Mouse (Mus musculus) cerebellum, postnatal 4 days (tissue): ENCODE data around the gene Poldip2.
"Not testable (repeated sequence)": the region's sequence is repeated elsewhere in the genome, so short reads cannot be mapped to it uniquely, and the experiment has no call there.

Experiments used
- DNase-seq, 2 experiments: peaks; one replicate each; pipeline ENCODE4 v3.0.0; 2022; ENCODE audit warnings: low spot score in 2 of 2, mixed read lengths in 1 of 2

Poldip2 gene

DNA sequence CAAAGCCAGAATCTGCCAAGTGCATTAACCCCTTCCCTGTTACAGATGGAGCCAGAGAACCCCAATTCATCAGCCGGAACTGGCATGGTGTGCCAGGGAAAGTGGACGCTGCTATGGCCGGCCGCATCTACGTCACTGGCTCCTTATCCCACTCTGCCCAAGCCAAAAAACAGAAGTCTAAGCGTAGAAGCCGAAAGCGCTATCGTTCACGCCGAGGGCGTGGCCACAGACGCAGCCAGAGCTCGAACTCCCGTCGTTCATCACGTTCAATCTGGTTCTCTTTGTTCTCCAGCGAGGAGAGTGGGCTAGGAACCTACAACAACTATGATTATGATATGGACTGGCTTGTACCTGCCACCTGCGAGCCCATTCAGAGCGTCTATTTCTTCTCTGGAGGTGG, 10.5 kb upstream of the Poldip2 start:
- no peak for DNase-seq

DNA sequence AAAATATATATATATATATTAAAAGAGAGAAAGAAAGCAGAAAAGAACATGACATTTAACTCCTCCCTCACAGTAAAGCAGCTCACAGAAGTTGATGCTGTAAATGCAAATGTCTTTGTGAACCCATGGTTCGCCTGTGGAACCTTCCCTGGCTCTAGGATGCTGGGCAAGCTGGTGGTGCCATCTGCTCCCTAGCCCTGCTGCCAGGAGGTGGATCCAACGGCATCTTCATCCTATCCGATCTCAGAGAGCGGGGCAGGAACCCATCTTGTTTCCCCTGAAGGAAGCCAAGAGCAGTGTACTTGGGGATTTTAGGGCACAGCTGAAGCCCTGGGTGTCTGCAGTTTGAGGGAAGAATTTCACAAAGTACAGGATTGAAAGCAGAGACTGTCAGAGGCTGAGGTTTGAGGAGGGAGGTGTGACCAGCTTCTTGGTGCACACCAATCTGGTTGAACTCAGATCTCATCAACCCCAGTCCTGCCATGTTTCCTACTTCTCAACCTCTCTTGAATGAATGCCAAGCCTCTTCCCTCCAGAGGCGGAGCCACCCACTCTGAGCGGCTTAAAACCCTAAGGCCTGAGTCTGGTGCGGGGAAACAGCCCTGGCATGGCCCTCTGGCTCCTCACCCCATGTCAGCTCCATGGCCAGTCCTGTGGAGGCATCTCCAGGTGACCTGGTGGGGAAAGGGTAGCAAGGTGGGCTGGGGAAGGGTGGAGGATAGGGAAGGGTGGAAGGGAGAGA, 8.9 kb upstream of the Poldip2 start, which contains the start of gene Sebox:
TSS of gene Sebox (plus strand) at position 539 of the 742 bp plus-strand sequence.
- DNase-seq, result peak in 1 of 2 experiments; percentile 56

DNA sequence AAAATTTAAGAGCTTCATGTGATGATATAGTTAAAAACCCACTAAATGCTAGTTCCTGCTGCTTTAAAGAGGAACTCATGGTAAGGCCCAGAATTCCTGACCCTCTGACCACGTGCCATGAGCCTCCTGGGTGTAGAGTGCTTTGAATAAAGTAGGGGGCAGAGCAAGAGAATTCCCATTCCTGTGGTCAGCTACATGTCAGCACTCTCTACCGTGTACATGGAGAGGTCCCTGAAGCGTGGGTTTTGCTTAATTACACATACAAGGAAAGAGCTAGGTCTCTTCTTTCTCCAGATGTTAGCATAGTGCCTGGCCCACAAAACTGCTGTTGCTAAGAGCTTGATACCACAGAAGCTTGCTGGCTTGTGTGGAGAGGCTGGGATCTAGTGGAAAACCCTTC, 6.6 kb upstream of the Poldip2 start:
- DNase-seq, result no peak

DNA sequence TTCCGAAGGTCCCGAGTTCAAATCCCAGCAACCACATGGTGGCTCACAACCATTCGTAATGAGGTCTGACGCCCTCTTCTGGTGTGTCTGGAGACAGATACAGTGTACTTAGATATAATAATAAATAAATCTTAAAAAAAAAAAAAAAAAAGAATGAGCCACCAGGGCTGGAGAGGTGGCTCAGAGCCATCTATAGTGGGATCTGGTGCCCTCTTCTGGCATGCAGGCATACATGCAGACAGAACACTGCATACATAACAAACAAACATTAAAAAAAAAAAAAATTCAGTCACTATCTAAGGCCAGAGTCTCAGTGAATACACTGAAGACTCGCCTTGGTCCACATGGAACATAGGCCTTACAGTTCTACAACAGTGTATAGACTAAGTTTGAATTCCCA, 2.8 kb upstream of the Poldip2 start:
- DNase-seq, result peak in 1 of 2 experiments; percentile 32

DNA sequence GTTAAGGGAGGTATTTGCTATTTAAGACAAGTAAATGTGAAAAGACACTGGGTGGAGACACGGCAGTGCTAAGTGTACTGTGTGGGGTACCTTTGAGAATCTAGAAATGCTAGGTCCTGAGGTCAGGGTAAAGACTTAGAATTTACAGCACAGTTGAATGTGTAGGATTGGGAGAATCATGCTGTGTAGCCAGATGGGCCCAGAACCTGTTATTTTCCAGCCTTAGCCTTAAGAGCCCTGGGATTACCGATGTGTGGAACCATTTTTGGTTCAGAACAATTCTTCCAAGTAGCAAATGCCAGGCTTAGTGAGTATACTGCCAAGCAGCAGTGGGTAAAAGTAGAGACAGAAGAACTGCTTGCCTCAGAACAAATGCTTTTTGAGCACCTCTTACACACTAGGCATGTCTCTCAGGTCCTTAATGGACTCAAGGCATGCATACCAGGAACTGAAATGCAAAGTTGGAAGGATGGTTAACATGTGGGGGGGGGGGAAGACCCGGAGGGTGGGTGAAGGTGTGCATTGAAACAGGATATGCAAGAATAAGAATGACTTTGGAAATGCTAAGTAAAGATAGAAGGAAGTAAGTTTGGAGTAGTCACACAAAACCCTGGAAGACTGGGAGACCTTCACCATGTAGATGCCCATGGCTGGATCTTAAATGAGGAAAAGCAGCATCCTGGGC, 1.3 kb downstream of the Poldip2 start:
- no peak for DNase-seq

DNA sequence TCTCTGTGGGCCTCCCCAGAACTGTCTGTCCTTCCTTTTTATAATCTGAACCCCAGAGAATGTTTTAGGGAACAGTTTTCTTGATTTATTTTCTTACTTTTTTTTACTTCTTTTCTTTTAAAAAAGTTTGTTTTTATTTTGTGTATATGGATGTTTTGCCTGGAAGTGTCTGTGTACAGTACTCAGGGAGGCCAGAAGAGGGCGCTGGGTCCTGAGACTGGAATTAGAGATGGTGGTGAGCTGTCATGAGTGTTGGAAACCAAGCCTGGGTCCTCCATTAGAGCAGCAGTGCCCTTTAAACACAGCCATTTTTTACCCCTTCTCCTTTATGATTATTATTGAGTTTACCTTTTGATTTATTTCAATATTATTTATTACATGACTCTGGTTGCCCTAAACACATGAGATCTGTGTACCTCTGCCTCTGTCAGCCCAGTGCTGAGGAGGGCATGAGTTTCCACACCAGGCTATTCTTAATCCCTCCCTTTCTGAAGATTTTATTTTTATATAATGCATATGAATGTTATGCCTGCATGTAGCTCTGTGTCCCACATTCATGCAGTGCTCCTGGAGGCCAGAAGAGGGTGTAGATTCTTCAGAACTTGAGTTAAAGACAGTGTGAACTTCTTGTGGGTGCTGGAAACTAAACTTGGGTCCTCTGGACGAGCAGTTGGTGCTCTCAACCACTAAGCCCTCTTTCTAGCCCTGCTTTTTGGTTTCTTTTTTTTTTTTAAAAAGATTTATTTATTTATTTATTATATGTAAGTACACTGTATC, 3.7 kb downstream of the Poldip2 start:
- peak in 1 of 2 experiments; percentile 13 for DNase-seq

DNA sequence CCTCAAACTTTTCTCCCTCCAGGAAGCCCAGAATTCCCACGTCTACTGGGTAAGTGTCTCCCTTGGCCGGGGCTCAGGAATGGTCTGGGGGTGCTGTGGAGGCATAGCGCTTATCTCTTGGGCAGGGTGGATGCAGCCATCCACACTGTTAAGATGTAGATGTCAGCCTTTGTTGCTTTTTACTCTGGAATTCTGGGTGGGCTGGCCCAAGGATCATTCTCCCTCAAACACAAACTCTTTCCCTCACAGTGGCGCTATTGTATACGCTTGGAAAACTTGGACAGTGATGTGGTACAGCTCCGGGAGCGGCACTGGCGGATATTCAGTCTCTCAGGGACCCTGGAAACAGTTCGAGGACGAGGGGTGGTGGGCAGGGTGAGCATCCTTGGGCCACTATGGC, 6.9 kb downstream of the Poldip2 start:
- no peak for DNase-seq

DNA sequence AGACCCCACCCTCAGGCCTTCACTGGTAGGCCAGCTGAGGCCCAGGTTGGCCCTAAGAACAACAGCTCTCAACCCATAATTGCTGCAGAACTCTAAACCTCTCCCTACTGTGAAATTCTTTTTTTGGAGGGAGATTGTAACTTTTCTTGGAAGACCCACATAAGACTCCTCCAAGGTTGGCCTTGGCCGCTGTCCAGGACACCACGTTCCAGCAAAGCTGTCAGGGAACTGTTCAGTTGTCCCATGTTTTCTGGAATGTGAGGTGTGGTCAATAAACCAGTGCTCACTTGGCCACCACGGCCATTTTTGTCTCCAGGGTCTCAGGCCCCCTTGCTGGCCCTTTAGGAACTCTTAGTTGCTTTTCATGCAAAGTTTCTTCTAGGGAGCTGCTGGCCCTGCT, 9.9 kb downstream of the Poldip2 start:
- no peak for DNase-seq

DNA sequence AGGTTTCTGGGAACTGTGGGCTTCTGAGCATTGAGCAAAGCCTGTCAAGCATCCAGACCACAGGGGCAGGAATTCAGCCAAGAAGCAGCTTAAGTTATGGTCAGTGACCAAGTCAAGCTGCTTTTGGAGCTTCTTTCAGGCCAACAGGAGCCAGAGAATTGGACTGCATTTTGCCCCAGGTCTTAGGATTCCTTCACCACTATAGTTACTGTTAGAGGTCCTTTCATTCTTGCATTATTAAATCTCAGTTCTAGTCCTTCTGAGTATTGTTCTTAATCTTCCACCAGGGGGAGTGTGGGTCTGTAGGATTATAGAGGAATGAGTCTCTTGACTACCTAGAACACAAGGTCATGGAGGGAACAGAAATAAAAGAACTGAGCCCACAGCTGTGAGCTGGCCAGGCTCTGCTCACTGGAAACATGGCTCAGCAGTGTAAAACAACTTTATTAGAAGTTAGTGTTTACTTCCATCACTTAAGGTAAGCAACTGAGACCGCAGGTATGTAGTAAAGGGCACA, 10.5 kb downstream of the Poldip2 start:
- DNase-seq, result no peak

DNA sequence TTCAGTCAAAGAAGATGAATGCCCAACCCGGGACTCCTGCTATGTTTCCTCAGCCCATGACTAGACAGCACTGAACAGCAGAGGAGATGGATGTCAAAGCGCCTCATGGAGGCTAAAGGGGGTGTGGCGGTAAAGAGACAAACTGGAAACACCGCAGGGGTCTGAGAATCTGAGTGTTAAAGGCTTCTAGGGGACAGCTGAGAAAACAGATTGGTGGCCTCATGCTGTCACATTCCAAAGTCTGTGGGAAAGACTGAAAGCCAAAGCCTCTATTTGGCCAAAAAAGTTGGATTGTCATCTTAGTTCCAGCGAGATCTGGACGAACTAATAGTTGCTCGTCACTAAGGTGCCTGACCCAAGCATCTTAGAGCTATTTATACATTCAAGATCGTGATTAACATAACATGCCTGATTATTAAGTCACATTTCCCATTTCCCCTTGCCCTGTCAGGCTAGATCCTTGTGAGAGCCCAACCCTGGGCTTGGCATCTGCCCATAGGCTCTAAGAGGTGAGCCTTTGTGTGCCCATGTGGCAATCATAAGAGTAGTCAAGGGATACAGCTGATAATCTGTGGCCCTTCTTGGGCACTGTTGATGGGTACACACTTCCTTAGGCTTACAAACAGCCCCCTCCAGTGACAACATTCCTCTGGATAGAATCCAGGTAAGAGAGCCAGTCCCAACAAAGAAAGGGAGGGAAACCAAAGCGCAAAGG, 11.4 kb downstream of the Poldip2 start:
- no peak for DNase-seq

DNA sequence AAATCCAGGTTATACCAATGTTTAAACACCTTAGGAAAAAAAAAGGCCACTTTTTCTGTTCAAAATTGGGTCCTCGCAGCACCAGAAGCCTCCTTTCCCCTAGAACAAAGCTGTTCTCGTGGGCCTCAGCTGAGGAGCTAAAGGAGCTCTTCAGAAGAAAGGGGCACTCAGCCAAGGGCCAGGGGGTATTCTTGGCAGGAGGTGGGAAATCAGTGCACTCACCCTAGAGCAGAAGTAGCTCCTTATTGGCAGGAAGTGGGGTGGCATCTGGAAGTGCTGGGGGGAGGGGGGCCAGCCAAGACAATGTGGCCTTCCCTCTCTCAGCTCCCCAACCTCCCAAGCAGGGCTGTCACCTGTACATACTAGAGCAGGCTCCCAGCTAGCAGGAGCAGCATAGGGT, 12.8 kb downstream of the Poldip2 start:
- DNase-seq, result peak in 1 of 2 experiments; percentile 58

DNA sequence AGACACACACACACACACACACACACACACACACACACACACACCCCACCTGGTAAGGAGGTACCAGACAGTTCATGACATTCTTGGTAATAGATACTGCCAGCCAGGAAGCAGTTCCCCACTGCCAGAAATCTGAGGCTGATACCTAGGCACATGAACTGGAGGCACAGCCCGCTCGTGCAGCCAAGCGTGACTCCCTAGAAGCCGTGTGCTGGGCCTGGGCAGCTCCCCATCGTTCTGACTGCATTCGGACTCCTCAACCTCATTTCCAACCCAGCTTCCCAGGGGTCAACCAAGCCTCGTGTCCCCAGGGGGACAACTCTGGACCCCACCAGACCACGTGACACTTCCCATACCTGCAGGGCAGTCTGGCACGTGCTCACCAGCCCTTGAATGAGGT, 16.7 kb downstream of the Poldip2 start:
- no peak for DNase-seq

DNA sequence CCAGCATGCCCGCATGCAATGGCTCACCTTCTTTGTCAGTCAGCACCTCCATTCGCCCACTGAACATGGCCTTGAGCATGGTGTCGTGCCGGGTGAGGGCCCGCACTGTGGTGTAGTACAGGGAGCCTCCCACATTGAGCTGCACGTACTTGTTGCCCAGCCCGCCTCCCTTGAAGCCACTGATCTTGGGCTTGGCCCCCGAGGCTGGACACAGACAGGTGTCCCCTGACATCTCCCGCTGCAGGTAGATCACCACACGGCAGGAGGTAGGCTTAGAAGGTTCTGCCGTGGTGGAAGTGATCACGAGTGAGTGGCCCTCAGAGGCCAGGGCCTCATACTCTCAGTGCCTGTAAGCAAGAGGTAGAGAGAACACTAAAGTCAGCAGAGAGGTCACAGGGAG, 18.0 kb downstream of the Poldip2 start:
- no peak for DNase-seq

DNA sequence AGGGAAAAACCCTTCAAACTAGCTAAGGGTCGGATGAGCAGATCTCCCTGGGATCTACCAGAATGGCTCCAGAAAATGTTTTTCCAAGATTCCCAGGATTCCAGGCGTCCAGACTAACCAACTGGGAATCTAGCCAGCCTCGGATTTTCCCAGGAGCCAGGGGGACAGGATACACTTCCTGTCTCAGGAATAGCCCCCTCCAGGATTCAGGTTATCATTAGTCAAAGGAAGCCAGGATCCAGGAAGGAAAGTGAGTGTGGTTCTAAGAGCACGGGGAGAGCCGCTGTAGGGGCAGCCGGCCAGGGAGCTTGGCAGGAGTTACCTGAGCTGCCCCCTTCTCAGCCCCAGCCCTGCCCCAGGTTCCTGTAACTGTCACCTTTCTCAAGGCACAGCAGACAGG, 19.1 kb downstream of the Poldip2 start:
- no peak for DNase-seq

DNA sequence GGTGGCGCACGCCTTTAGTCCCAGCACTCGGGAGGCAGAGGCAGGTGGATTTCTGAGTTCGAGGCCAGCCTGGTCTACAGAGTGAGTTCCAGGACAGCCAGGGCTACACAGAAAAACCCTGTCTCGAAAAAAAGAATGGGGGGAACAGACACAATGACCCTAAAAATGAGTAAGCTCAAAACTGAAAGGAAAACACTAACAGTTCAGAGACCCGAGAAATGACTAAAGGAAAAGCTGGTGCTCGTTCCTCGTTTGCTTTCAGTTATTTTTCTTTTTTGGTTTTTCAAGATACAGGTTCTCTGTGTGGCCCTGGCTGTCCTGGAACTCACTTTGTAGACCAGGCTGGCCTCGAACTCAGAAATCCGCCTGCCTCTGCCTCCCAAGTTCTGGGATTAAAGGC, 19.5 kb downstream of the Poldip2 start:
- not testable (repeated sequence) for DNase-seq

DNA sequence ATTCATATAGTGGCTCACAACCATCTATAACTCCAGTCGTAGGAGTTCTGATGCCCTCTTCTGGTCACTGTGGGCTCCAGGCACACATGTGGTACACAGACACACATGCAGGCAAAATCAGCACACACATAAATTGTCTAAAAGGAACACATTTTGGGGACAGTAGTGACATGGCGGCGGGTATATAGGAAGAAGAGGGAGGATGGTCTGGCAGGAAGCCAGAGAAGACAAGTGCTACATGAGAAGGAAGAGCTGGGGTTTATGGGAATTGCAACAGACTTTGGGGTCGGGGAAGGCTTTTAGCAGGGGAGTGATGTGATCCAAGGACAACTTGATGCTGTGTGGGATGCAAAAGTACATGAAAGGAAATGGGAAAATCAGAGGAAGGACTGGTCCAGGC, 22.5 kb downstream of the Poldip2 start:
- DNase-seq, result no peak

DNA sequence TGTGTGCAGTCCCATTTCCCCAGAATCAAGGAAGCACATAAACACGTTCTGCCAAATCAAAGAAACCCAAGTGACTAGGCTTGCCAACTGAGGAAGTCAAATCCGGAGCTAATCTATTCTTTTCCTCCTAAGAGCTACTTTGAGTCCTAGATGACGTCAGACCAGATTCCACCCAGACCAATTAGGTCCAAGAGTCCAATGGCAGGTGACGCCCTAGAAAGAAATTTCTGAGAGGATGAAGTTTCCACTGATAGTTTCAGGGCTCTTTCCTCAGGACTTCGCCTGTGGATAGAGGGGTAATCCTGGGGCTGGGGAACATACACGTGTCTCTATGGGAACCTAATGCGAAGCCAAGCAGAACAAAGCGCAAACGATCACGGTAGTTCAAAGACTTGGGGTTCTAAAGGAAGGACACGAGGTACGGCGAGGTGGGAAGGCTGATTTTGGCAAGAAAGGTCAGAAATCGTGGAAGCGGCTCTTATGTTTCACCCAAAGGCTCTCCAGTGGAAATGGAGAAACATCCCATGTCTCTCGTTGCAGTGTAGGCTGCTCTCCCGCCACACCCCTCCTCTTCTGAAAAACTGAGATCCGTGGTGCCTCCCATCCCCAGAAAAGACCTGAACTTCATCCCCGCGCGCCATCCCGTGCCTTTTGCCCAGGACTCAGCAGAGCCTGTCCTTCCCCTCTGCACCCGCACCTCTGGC, 23.5 kb downstream of the Poldip2 start:
- DNase-seq, result no peak

DNA sequence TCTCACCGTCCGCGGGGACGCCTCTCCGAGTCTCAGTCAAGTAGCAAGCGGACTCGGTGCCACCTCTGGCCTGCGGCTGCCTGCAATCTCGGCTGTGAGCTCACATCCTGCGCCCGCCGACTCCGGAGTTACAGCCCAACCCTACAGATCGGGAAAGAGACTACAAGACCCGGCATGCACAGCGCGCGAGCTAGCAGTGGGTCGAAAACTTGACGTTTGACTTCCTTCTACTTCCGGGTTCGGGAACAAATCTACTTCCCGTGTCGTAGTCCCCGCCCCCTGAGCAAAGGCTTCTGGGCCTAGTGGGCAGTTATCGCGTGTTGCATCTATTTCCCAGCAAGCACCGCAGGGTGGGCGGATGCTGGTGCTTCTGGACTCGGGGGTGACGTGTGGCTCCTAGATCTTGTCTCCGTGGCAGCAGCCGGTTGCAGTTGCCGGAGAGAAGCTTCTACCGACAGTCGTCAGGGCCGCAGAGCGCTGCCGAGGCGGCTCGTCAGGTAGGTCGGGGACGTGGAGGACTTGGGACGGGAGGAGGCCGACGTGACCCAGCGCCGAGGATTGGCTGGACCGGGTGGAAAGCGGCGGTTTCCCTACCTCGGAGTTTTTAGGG, 24.2 kb downstream of the Poldip2 start, which contains the start of the genes Tnfaip1 and Ift20:
TSS of gene Tnfaip1 (minus strand) at position 253 of the 610 bp plus-strand sequence.
TSS of gene Ift20 (plus strand) at position 282 of the 610 bp plus-strand sequence.
- peak; percentile 91 to 94 for DNase-seq

DNA sequence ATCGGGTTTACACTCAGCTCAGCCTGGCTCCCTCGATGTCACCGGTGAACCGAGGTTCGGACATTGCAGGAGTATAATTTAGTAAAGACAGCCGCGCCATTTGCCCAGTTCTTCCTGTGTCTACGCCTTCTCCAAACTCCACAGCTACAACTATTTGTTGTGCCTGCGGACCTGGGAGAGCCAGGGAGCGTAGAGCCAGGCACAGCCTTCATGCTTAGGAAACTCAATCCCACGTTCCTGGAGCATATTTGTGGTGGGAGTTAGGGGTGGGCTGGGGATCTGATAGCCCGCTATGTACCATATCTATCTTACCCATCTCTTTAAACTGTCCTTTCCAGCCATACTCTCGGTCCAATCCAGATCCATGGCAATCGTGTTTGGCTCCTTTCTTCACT, 24.7 kb downstream of the Poldip2 start:
- DNase-seq, result no peak

DNA sequence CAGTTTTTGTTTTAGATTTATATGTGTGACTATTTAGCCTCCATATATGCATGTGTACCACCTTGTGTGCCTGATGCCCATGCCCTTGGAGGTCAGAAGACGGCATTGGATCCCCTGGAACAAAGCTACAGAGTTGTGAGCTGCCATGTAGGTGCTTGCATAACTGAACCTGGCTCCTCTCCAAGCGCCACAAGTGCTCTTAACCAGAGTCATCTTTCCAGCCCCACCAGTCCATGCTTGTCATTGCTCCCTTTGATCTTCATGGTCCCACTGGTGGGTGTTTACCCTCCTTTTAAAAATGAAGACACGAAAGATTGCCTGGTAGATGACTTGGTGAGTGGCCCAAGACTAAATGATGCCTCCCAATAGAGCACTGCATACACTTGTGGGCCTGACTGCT, 28.4 kb downstream of the Poldip2 start:
- DNase-seq, result no peak
